Mouse (Mus musculus): ENCODE results near the gene D630045J12Rik. TPM values are rescaled to one million over a fixed set of nuclear protein-coding genes. Genes with fewer than 3 reads are reported as not detected.

Gene D630045J12Rik
- total RNA-seq, 2 experiments from 2014 or later, result 79.1 to 86.7 TPM

GRCm38 (mm10) chr6:38244167-38244566 lies 9.6 kb downstream of the D630045J12Rik start:
- no peak for DNase-seq
- intact Hi-C loops (cut with DNase I), result no loop called here

DNA sequence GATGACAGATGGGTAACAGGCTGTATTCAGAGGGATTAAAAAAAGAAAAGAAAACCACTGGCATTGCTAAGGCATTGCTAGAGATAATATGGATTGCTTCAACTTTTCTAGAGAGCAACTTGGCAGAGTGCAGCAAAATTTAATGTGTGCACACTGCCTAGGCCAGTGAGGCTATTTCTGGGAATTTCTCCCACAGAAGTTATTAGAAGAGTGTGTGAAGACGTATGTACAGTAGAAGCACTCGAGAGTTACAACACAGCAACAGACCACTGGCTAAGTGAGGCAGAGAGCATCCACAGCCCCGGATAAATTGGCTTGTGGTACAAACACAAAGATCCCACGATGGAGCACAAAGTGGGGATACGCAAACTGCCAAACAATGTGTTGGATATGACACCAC lies 11.0 kb downstream of the D630045J12Rik start:
- DNase-seq, result no peak
- intact Hi-C loops (cut with DNase I), result no loop called here

- intact Hi-C loops (cut with DNase I), result no loop called here
- peak; percentile 33 for DNase-seq
Observed at GRCm38 (mm10) chr6:38242295-38242830, 11.4 kb downstream of the D630045J12Rik start.

DNA sequence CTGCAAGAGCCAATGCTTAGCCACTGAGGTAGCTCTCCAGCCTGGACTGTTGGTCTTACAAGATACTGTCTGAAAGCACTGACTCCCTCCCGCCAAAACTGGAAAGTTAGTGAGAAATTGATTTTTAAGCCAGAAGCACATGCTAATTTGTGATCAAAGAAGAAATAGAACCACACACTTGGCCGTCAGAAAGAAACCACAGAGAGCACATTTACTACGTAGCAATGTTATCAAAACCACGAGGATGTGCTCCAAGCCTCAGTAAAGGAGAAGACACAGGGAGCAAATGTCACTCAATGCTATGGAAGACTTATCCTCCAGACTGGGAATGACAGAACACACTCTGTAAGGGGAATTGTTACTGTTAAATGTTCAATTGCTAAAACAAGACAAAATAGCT lies 12.3 kb downstream of the D630045J12Rik start:
- intact Hi-C loops (cut with DNase I), result no loop called here
- no peak for DNase-seq

- no peak for DNase-seq
- intact Hi-C loops (cut with DNase I), result no loop called here
Observed at GRCm38 (mm10) chr6:38240618-38241017, 13.2 kb downstream of the D630045J12Rik start.

- intact Hi-C loops (cut with DNase I), result no loop called here
Observed at GRCm38 (mm10) chr6:38238382-38238781, 15.4 kb downstream of the D630045J12Rik start.

DNA sequence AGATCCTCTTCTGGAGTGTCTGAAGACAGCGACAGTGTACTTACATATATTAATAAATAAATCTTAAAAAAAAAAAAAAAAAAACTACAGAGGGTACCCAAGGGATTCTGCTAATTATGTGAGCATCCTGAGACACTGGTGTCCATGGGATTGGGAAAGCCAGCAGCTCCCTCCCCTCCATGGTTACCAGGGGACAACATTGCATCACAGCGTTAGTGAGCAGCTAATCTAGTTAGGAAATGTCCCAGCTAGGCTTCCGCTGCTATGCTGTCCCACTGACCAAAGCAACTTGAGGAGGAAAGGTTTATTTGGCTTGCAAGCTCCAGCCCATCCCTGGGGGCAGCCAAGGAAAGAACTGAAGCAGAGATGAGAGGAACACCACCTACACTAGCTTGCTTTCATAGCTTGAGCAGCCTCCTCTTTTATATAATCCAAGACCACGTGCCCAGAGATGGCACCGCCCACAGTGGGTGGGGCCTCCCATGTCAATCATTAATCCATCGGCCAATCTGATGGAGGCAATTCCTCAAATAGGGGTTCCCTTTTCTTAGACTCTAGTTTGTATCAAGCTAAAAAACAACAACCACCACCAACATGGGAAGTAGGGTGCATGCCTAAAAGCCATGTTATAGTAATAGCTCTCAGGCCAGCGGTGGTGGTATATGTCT lies 17.7 kb downstream of the D630045J12Rik start:
- DNase-seq, result no peak
- intact Hi-C loops (cut with DNase I), result no loop called here

More at GRCm38 (mm10) chr6:38238382-38238781, 15.4 kb downstream of the D630045J12Rik start:
- no peak for DNase-seq

- intact Hi-C loops (cut with DNase I), result no loop called here
- DNase-seq, result no peak
Observed at GRCm38 (mm10) chr6:38233803-38234202, 20.0 kb downstream of the D630045J12Rik start.

GRCm38 (mm10) chr6:38232917-38233316 lies 20.9 kb downstream of the D630045J12Rik start:
- intact Hi-C loops (cut with DNase I), result no loop called here
- DNase-seq, result no peak

DNA sequence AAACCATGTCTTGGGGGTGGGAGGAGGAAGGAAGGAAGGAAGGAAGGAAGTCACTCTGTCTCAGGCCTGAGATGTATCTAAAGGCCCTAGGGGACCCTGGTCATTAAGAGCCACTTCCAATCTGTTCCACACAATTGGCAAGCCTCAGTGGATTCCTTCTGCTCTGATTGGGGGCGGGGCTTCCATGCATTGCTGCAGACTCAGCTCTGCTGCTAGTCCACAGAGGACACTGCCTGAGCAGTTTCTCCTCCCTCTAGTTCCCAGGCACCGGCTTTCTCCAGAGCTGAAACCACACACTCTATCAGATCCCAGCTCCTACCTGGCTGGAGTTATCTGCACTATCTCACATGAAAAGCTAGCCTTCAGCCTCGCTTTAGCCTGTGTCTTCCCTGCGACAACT lies 21.8 kb downstream of the D630045J12Rik start:
- DNase-seq, result peak; percentile 41
- intact Hi-C loops (cut with DNase I), result no loop called here

- peak; percentile 40 for DNase-seq
- intact Hi-C loops (cut with DNase I), result no loop called here
Observed at GRCm38 (mm10) chr6:38224079-38224478, 29.7 kb downstream of the D630045J12Rik start.

GRCm38 (mm10) chr6:38219261-38219660 lies 34.5 kb downstream of the D630045J12Rik start:
- DNase-seq, result no peak
- intact Hi-C loops (cut with DNase I), result no loop called here

DNA sequence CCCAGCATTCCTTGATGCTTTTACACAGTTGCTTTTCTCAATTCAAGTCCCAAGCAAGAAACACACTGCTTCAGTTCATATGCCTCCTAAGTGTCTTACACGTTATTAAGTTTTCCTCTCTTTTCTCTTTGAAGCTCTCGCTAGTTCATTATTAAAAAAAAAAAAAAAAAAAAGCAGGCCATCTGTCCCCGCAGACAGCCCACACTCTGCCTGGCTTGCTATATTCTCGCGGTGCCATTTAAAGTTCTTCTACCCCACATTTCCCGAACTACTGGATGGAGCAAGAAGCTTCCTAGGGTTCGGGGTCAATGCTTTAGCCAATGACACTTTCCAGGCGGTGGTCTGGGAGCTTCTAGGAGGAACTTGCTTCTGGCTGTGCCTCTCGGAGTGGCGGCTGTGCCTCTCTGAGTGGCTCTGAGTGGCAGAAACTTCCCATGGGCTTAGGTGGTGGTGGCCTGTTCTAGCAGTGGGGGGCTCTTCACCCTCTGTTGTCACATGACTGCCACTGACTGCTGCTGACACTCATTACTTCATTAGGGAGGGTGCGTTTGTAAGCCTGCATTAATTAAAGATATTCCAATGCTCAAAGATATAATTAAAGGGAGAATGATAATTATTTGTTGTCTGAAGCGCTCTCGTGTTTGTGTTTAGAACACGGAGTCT lies 38.2 kb downstream of the D630045J12Rik start:
- intact Hi-C loops (cut with DNase I), result no loop called here
- DNase-seq, result no peak

GRCm38 (mm10) chr6:38207621-38208020 lies 46.2 kb downstream of the D630045J12Rik start:
- intact Hi-C loops (cut with DNase I), result no loop called here
- DNase-seq, result no peak

DNA sequence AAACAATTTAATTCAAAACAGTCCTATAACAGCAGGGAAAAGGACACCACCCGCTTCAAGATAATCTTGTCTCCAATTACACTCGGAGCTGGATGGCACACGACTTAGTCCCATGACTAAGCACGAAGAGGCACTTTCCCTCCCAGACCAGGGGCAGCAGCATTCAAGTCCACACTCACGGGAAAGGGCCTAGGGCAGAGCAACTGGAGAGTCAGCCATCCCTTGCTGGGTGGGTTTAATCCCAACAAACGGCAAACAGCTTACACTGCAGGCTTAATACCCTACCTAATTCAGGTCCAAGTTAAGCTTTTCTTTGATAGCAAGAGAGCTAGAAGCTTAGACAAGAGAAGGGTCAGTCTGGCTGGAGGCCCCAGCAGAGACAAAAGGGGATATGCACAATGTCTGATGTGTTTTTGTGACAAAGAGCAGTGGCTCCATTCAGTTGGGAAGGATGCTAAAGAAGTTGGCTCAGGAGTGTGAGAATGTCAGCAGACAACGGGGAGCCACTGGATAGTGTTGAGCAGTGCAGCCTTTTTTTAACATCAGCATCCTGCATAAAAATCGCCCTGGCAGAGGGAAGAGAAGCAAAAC lies 46.8 kb downstream of the D630045J12Rik start:
- DNase-seq, result peak; percentile 17
- intact Hi-C loops (cut with DNase I), result no loop called here

- intact Hi-C loops (cut with DNase I), result no loop called here
- no peak for DNase-seq
Observed at GRCm38 (mm10) chr6:38205375-38205774, 48.4 kb downstream of the D630045J12Rik start.

- intact Hi-C loops (cut with DNase I), result no loop called here
Observed at GRCm38 (mm10) chr6:38203820-38204219, 50.0 kb downstream of the D630045J12Rik start.

GRCm38 (mm10) chr6:38202816-38203215 lies 51.0 kb downstream of the D630045J12Rik start:
- intact Hi-C loops (cut with DNase I), result no loop called here
- DNase-seq, result no peak

More at GRCm38 (mm10) chr6:38203820-38204219, 50.0 kb downstream of the D630045J12Rik start:
- DNase-seq, result no peak

DNA sequence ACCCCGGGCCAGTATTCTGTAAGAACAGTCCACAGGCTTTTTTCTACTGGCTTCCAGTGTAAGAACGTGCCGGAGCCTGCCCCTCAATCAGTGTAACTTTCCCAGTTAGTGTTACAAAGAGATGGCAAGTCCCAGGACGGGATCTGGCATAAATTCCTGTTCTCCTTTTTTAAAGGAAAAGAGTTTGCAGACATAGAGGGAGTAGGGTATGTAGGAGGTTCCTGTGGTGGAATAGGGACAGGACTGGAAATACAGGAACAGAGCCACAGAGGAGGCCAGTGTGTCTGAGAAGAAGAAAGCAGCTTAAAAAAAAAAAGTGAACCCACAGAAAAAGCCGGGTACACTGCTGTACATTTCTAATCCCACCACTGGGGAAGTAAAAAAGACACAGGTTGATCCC lies 52.3 kb downstream of the D630045J12Rik start:
- intact Hi-C loops (cut with DNase I), result no loop called here
- no peak for DNase-seq

DNA sequence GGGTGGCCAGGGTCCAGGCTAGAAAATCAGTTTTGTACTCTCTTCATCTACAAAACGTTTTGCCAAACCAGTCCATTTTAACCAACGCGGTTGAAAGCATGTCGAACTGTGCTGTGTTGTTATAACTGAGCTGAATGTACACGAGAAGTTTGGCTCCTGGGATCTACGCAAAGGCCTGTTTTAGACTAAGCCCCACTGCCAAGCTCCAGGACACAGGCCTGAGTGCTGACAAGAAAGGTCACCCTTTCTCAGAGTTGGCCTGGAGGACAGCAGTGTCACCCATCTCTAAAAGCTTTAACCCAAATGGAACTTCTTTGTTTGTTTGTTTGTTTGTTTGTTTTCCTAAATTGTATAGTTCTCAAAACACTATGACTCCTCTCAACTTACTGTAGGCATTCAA lies 54.2 kb downstream of the D630045J12Rik start:
- DNase-seq, result no peak
- intact Hi-C loops (cut with DNase I), result no loop called here

GRCm38 (mm10) chr6:38198727-38199126 lies 55.1 kb downstream of the D630045J12Rik start:
- intact Hi-C loops (cut with DNase I), result no loop called here
- no peak for DNase-seq

Data from left cerebral cortex, postnatal 4 days (tissue).